Mouse (Mus musculus) thymus, adult 2 months (tissue): ENCODE measurements around the gene Tmem202. TPM values are rescaled to one million over a fixed set of nuclear protein-coding genes. Genes with fewer than 3 reads are reported as not detected.

ENCODE experiments used
- DNase-seq: peaks from one replicate; pipeline ENCODE4 v3.0.0; 2021
- H3K27ac ChIP-seq: fragments of 200-500 bp; 2 replicates; pipeline ENCODE4 v1.5.1; 2012; ENCODE audit warnings: low read length, control low read depth; ENCODE audit not compliant: control insufficient read depth, insufficient read depth
- H3K27me3 ChIP-seq: fragments of 200-500 bp; 2 replicates; pipeline ENCODE4 v1.6.1; 2012; ENCODE audit warnings: mild to moderate bottlenecking, low read length, moderate library complexity, mixed read lengths; ENCODE audit not compliant: control insufficient read depth, insufficient read depth
- H3K36me3 ChIP-seq: fragments of 200-500 bp; 2 replicates; pipeline ENCODE4 v1.6.1; 2012; ENCODE audit warnings: mild to moderate bottlenecking, low read length, moderate library complexity; ENCODE audit not compliant: control insufficient read depth, insufficient read depth
- H3K4me1 ChIP-seq: fragments of 200-500 bp; replicated peaks from 2 replicates; pipeline ENCODE4 v1.6.1; 2012; ENCODE audit warnings: low read length; ENCODE audit not compliant: control insufficient read depth, insufficient read depth
- H3K4me3 ChIP-seq: fragments of 200-500 bp; 2 replicates; pipeline ENCODE4 v1.5.1; 2012; ENCODE audit warnings: mild to moderate bottlenecking, low read length, control low read depth, moderate library complexity; ENCODE audit not compliant: control insufficient read depth, insufficient read depth
- CTCF ChIP-seq: fragments of 200-500 bp; IDR thresholded peaks from 2 replicates; pipeline ENCODE4 v1.5.1; 2012; ENCODE audit warnings: mild to moderate bottlenecking, control low read depth, low read length, moderate library complexity, borderline replicate concordance; ENCODE audit not compliant: control insufficient read depth, poor library complexity, insufficient read depth; ENCODE audit errors: extremely low read depth
- POLR2A ChIP-seq: fragments of 200-500 bp; IDR thresholded peaks from 2 replicates; pipeline ENCODE4 v1.6.1; 2012; ENCODE audit warnings: mild to moderate bottlenecking, low read length, control low read depth, moderate library complexity; ENCODE audit not compliant: control insufficient read depth, poor library complexity, insufficient read depth; ENCODE audit errors: extremely low read depth
- WGBS: fragments of 180-500 bp; shearing (Covaris S2); methylation state at CpG from one replicate; pipeline ENCODE4 v1.1.7; 2018; 5-methylcytosine and 5-hydroxymethylcytosine counted together
- polyA plus RNA-seq: library from polyadenylated mRNA; depleted of rRNA; stranded (reverse); fragments of >200 nt; gene quantifications from 2 replicates; pipeline ENCODE4 v1.2.3, GENCODE M21; 2012; rRNA removed

The Tmem202 gene
- polyA plus RNA-seq, 1 experiment: 0.35 TPM

DNA sequence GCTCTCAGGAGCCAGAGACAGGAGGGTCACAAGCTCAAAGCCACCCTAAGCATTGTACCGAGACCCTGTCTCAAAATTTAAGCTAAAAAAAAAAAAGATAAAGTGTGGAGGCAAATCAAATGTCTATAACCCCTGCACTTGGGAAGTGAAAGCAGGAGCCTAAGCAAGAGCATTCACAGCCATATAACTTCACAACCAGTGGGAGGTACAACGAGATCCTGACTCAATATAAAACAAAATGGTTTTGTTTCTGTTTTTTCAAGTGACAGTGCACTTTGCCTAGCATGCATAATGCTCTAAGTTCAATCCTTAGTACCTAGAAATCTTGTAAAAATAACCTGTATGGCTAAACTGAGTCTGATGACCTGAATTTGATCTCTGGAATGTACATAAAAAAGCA is 63.0 kb downstream of the Tmem202 start:
- H3K36me3 ChIP-seq: no peaks in the 10 kb centered on the region
- no peaks in the 10 kb centered on the region for H3K4me1 ChIP-seq
- no peak overlapping the region for H3K27ac ChIP-seq
- H3K4me3 ChIP-seq: no peak overlapping the region
- H3K27me3 ChIP-seq: no peaks in the 10 kb centered on the region
- DNase-seq: no peak
- WGBS: 91% methylated on average over 2 of the region's 2 CpGs
- TF ChIP-seq POLR2A: no peak
- TF ChIP-seq CTCF: no peak

DNA sequence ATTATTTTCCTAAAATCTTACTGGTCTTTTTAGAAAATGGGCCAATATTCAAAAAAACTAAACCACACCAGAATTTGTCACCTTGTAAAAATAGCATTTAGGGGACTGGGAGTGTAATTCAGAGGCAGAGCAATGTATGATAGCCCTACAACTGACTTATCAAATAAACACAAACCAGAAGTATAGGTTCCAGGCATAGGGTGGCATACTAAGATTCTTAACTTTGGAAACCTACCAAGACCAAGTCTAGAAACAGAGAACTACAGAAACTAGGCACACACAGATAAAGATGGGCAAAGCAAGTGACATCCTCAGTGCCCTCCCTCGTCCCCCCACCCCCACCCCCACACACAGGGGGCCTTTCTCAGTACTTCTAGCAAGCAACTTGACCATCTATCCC is 64.8 kb downstream of the Tmem202 start:
- no peak for DNase-seq
- Histone ChIP-seq H3K27ac (no peak overlapping the region), H3K4me3 (no peak overlapping the region), H3K27me3 (no peaks in the 10 kb centered on the region), H3K36me3 (no peaks in the 10 kb centered on the region), H3K4me1 (no peaks in the 10 kb centered on the region)
- 100% methylated on average over 1 of the region's 1 CpGs for WGBS
- no peak for TF ChIP-seq CTCF

DNA sequence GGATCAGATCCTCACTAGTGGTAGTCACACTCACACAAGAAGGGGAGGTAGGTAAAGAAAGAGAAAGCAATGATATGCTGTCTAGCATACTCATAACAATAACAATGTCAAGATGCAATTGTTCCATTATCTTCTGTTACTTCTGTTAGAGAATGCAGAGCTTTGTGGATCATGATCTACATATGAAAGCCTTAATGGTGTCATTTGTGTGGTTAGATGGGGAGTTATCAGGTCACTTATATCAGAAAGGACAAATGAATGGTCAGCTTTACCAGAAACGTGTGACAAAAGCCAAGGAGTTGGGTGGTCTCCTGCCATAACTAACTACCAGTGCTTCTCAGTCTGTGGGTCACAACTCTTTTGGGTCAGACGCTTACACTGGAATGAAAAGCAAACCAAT is 66.5 kb downstream of the Tmem202 start:
- TF ChIP-seq POLR2A (no peak), CTCF (no peak)
- Histone ChIP-seq H3K4me3 (no peak overlapping the region), H3K27me3 (no peaks in the 10 kb centered on the region), H3K36me3 (no peaks in the 10 kb centered on the region), H3K27ac (no peak overlapping the region), H3K4me1 (no peaks in the 10 kb centered on the region)
- no peak for DNase-seq
- WGBS: 93% methylated on average over 2 of the region's 2 CpGs

DNA sequence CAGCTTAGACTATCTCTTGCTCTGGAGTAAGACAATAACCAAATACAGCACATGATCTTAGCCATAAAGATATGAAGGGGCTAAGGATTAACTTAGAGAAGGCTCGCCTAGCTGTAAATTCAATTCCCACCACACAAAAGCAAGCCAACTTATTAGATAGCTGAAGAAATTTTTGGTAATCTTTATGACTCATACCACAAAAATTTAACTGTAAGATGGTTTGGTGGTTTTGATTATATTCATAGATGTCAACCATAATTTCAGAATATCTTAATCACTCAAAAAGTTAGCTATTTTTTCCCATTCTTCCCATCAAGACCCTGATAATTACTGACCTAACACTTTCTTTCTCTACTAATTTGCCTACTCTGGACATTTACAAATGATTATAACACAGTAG is 70.2 kb downstream of the Tmem202 start:
- Histone ChIP-seq H3K36me3 (no peaks in the 10 kb centered on the region), H3K27ac (no peak overlapping the region), H3K4me3 (no peak overlapping the region), H3K27me3 (no peaks in the 10 kb centered on the region), H3K4me1 (no peaks in the 10 kb centered on the region)
- TF ChIP-seq CTCF: no peak
- TF ChIP-seq POLR2A: no peak
- WGBS: 91% methylated on average over 1 of the region's 1 CpGs
- DNase-seq: no peak

Other genes starting within 250 kb of the Tmem202 start
- gene Adpgk, start 248.3 kb downstream of the Tmem202 start, polyA plus RNA-seq: 20.2 and 24.8 TPM in 2 replicates
- 5.0 and 5.3 TPM in 2 replicates for gene Bbs4, start 186.3 kb downstream of the Tmem202 start, polyA plus RNA-seq
- gene Arih1, start 53.2 kb downstream of the Tmem202 start, polyA plus RNA-seq: 32.7 and 34.1 TPM in 2 replicates
- 65.4 and 83.0 TPM in 2 replicates for gene Hexa, start 307 bp downstream of the Tmem202 start, polyA plus RNA-seq
- 0.10 TPM in 1 of 2 replicates, not detected in the other for gene Celf6, start 38.1 kb upstream of the Tmem202 start, polyA plus RNA-seq
- gene Parp6, start 77.4 kb upstream of the Tmem202 start, polyA plus RNA-seq: 45.3 and 62.9 TPM in 2 replicates
- 916 and 1,063 TPM in 2 replicates for gene Pkm, start 116.5 kb upstream of the Tmem202 start, polyA plus RNA-seq
- gene Gramd2, start 140.3 kb upstream of the Tmem202 start, polyA plus RNA-seq: 0.69 and 1.00 TPM in 2 replicates
- gene Senp8, start 210.9 kb upstream of the Tmem202 start, polyA plus RNA-seq: 2.4 and 3.2 TPM in 2 replicates
- gene Myo9a, start 211.0 kb upstream of the Tmem202 start, polyA plus RNA-seq: 2.4 and 4.1 TPM in 2 replicates